Mouse (Mus musculus) lung, postnatal 0 days (tissue): ENCODE measurements around the gene Hoxb4. TPM values are rescaled to one million over a fixed set of nuclear protein-coding genes. Genes with fewer than 3 reads are reported as not detected.

Source experiments
- ATAC-seq: fragments of 200-750 bp; cut with Nextera tagmentation; 2 replicates; pipeline ENCODE4 v1.8.0; 2017; ENCODE audit warnings: moderate library complexity
- DNase-seq: peaks from one replicate; pipeline ENCODE4 v3.0.0-alpha.2; 2016; ENCODE audit warnings: low spot score
- H3K27ac ChIP-seq: fragments of 300-500 bp; sonication (generic); 2 replicates; pipeline ENCODE4 v1.5.1; 2014; ENCODE audit warnings: antibody characterized with exemption, mild to moderate bottlenecking, low read length, mixed read lengths
- H3K27me3 ChIP-seq: fragments of 300-500 bp; sonication (generic); replicated peaks from 2 replicates; pipeline ENCODE4 v1.6.1; 2014; ENCODE audit warnings: low read length, mixed read lengths; ENCODE audit not compliant: insufficient read depth
- H3K36me3 ChIP-seq: fragments of 300-500 bp; sonication (generic); 2 replicates; pipeline ENCODE4 v1.6.1; 2014; ENCODE audit warnings: low read length, mixed read lengths; ENCODE audit not compliant: insufficient read depth
- H3K4me1 ChIP-seq: fragments of 300-500 bp; sonication (generic); 2 replicates; pipeline ENCODE4 v1.6.1; 2014; ENCODE audit warnings: antibody characterized with exemption, low read depth, low read length, mixed read lengths; ENCODE audit not compliant: insufficient read depth
- H3K4me2 ChIP-seq: fragments of 300-500 bp; sonication (generic); replicated peaks from 2 replicates; pipeline ENCODE4 v1.6.1; 2014; ENCODE audit warnings: low read depth, mild to moderate bottlenecking, low read length, moderate library complexity, mixed read lengths
- H3K4me3 ChIP-seq: fragments of 300-500 bp; sonication (generic); 2 replicates; pipeline ENCODE4 v1.5.1; 2014; ENCODE audit warnings: low read depth, low read length
- H3K9ac ChIP-seq: fragments of 300-500 bp; sonication (generic); replicated peaks from 2 replicates; pipeline ENCODE4 v1.6.1; 2014; ENCODE audit warnings: low read depth, mild to moderate bottlenecking
- H3K9me3 ChIP-seq: fragments of 300-500 bp; sonication (generic); 2 replicates; pipeline ENCODE4 v1.6.1; 2016; ENCODE audit warnings: low read length, mixed read lengths
- CTCF ChIP-seq: IDR thresholded peaks from 2 replicates; pipeline ENCODE4 v1.5.1; 2016; ENCODE audit warnings: antibody characterized with exemption, mild to moderate bottlenecking
- EP300 ChIP-seq: IDR thresholded peaks from 2 replicates; pipeline ENCODE4 v1.6.1; 2016; ENCODE audit warnings: antibody characterized with exemption, mild to moderate bottlenecking, control low read depth
- WGBS: fragments of 180-500 bp; shearing (Covaris S2); extraction: QIAGEN DNeasy Blood & Tissue Kit; methylation state at CpG from one replicate; pipeline ENCODE4 v1.1.7; 2014; 5-methylcytosine and 5-hydroxymethylcytosine counted together
- microRNA counts: library from miRNA; unstranded; fragments of <30 nt; microRNA quantifications from one replicate; lab custom pipeline; 2015
- microRNA-seq: library from miRNA; unstranded; fragments of <30 nt; microRNA quantifications from one replicate; pipeline ENCODE4, GENCODE M21; 2016
- polyA plus RNA-seq: library from polyadenylated mRNA; unstranded; fragments of >200 nt; fragmentation: Nextera tagmentation; extraction: Ambion mirVana; gene quantifications from 2 replicates; pipeline ENCODE4 v1.2.1, GENCODE M21; 2015

Gene Hoxb4
- polyA plus RNA-seq, 1 experiment from 2014 or later, result 2.6 TPM

- Histone ChIP-seq H3K27ac (no peak overlapping the region), H3K9ac (no peak overlapping the region), H3K27me3 (peaks cover 23% of the 10 kb centered on the region; the same call in 1 of the 2 replicates), H3K36me3 (no peaks in the 10 kb centered on the region), H3K9me3 (no peaks in the 10 kb centered on the region), H3K4me2 (no peak overlapping the region), H3K4me3 (no peak overlapping the region), H3K4me1 (peaks cover 7% of the 10 kb centered on the region; the same call in 1 of the 2 replicates)
- WGBS, result 44% methylated on average over 5 of the region's 5 CpGs
- no peak for TF ChIP-seq EP300
- TF ChIP-seq CTCF, result no peak
- DNase-seq, result no peak
- ATAC-seq, result no peak
These were observed 50.6 kb downstream of the Hoxb4 start for GRCm38 (mm10) chr11:96368686-96369085.

GRCm38 (mm10) chr11:96369140-96369539, 51.1 kb downstream of the Hoxb4 start:
- no peak overlapping the region for H3K4me2 ChIP-seq
- 53% methylated on average over 7 of the region's 7 CpGs for WGBS
- DNase-seq, result no peak
- no peaks in the 10 kb centered on the region for H3K36me3 ChIP-seq
- peaks cover 7% of the 10 kb centered on the region; the same call in 1 of the 2 replicates for H3K4me1 ChIP-seq
- H3K4me3 ChIP-seq, result no peak overlapping the region
- no peak for ATAC-seq
- H3K9ac ChIP-seq, result no peak overlapping the region
- no peak overlapping the region for H3K27ac ChIP-seq
- H3K27me3 ChIP-seq, result peaks cover 25% of the 10 kb centered on the region; the same call in 1 of the 2 replicates
- no peak for TF ChIP-seq EP300
- no peak for TF ChIP-seq CTCF
- no peaks in the 10 kb centered on the region for H3K9me3 ChIP-seq

MicroRNAs within 50 kb of the gene (microRNA counts, 519-probe panel; counts per million panel counts)
- microRNA mmu-miR-10a (lab: Ali Mortazavi, UCI), result 5,506 counts per million, percentile 71 among the panel's probes with 10 or more counts

Small RNAs within 50 kb of the gene (microRNA-seq; reads per million reads assigned to microRNA genes)
- gene Mir10a, result 22,339 reads per million, percentile 97 among the genes with 10 or more reads in this experiment

Other genes starting within 250 kb of the Hoxb4 start
- gene Atp5g1, start 242.6 kb upstream of the Hoxb4 start, polyA plus RNA-seq, result 324 and 382 TPM in 2 replicates
- 0.74 and 0.98 TPM in 2 replicates for gene Calcoco2, start 206.3 kb upstream of the Hoxb4 start, polyA plus RNA-seq
- 0.99 and 1.3 TPM in 2 replicates for gene Ttll6, start 184.5 kb upstream of the Hoxb4 start, polyA plus RNA-seq
- not detected in 2 replicates for gene Hoxb13, start 124.0 kb upstream of the Hoxb4 start, polyA plus RNA-seq
- not detected in 2 replicates for gene Hoxb9, start 46.8 kb upstream of the Hoxb4 start, polyA plus RNA-seq
- gene Hoxb8, start 36.4 kb upstream of the Hoxb4 start, polyA plus RNA-seq, result 0.23 and 0.35 TPM in 2 replicates
- gene Hoxb7, start 31.6 kb upstream of the Hoxb4 start, polyA plus RNA-seq, result 1.3 and 1.9 TPM in 2 replicates
- gene Hoxb6, start 25.8 kb upstream of the Hoxb4 start, polyA plus RNA-seq, result 7.3 and 7.4 TPM in 2 replicates
- 16.8 and 17.3 TPM in 2 replicates for gene Hoxb5, start 14.9 kb upstream of the Hoxb4 start, polyA plus RNA-seq
- 1.5 and 2.2 TPM in 2 replicates for gene Hoxb3, start 5.1 kb downstream of the Hoxb4 start, polyA plus RNA-seq
- 16.5 and 16.9 TPM in 2 replicates for gene Hoxb2, start 32.3 kb downstream of the Hoxb4 start, polyA plus RNA-seq
- not detected in 2 replicates for gene Hoxb1, start 47.5 kb downstream of the Hoxb4 start, polyA plus RNA-seq
- 0.73 and 1.0 TPM in 2 replicates for gene Skap1, start 146.3 kb downstream of the Hoxb4 start, polyA plus RNA-seq